Mouse (Mus musculus) kidney, embryonic 14.5 days (tissue): Measurements from ENCODE around the gene Gm4450. TPM values are rescaled to one million over a fixed set of nuclear protein-coding genes. Genes with fewer than 3 reads are reported as not detected.
A peak's percentile ranks its signal among the peaks of the same experiment; 100 is the strongest.
"Not testable (repeated sequence)": the region's sequence is repeated elsewhere in the genome, so short reads cannot be mapped to it uniquely, and the experiment has no call there.

ENCODE experiments used
- ATAC-seq: fragments of 200-750 bp; cut with Nextera tagmentation; 2 replicates; pipeline ENCODE4 v1.8.0; 2017; ENCODE audit warnings: moderate number of reproducible peaks, mild to moderate bottlenecking, moderate TSS enrichment, moderate library complexity; ENCODE audit not compliant: low FRiP score, low TSS enrichment
- H3K27ac ChIP-seq: fragments of 300-500 bp; sonication (generic); 2 replicates; pipeline ENCODE4 v1.5.1; 2014; ENCODE audit warnings: low read depth, mild to moderate bottlenecking, low read length, moderate library complexity, mixed read lengths
- H3K27me3 ChIP-seq: fragments of 300-500 bp; sonication (generic); 2 replicates; pipeline ENCODE4 v1.6.1; 2014; ENCODE audit warnings: mild to moderate bottlenecking, low read length; ENCODE audit not compliant: control insufficient read depth, insufficient read depth
- H3K36me3 ChIP-seq: fragments of 300-500 bp; sonication (generic); 2 replicates; pipeline ENCODE4 v1.6.1; 2014; ENCODE audit warnings: low read length, mixed read lengths; ENCODE audit not compliant: control insufficient read depth, insufficient read depth
- H3K4me1 ChIP-seq: fragments of 300-500 bp; sonication (generic); 2 replicates; pipeline ENCODE4 v1.6.1; 2014; ENCODE audit warnings: low read length, mixed read lengths; ENCODE audit not compliant: control insufficient read depth, insufficient read depth
- H3K4me2 ChIP-seq: fragments of 300-500 bp; sonication (generic); replicated peaks from 2 replicates; pipeline ENCODE4 v1.6.1; 2014; ENCODE audit warnings: low read depth, mild to moderate bottlenecking, low read length
- H3K4me3 ChIP-seq: fragments of 300-500 bp; sonication (generic); 2 replicates; pipeline ENCODE4 v1.5.1; 2014; ENCODE audit warnings: mild to moderate bottlenecking, low read length
- H3K9ac ChIP-seq: fragments of 300-500 bp; sonication (generic); 2 replicates; pipeline ENCODE4 v1.6.1; 2014; ENCODE audit warnings: low read depth, mild to moderate bottlenecking, low read length, moderate library complexity
- H3K9me3 ChIP-seq: fragments of 300-500 bp; sonication (generic); 2 replicates; pipeline ENCODE4 v1.6.1; 2016; ENCODE audit warnings: low read length; ENCODE audit not compliant: control insufficient read depth
- WGBS: fragments of 180-500 bp; shearing (Covaris S2); extraction: QIAGEN DNeasy Blood & Tissue Kit; methylation state at CpG from one replicate; pipeline ENCODE4 v1.1.7; 2014; 5-methylcytosine and 5-hydroxymethylcytosine counted together
- polyA plus RNA-seq: library from polyadenylated mRNA; unstranded; fragments of >200 nt; fragmentation: Nextera tagmentation; extraction: Ambion mirVana; gene quantifications from 2 replicates; pipeline ENCODE4 v1.2.1, GENCODE M21; 2014

Gm4450 gene
- 4.8 and 8.3 TPM in 2 replicates for polyA plus RNA-seq

- not testable (repeated sequence) for ATAC-seq, H3K36me3 ChIP-seq, H3K4me2 ChIP-seq, H3K27me3 ChIP-seq, H3K4me1 ChIP-seq, H3K27ac ChIP-seq, H3K9ac ChIP-seq, H3K4me3 ChIP-seq, H3K9me3 ChIP-seq
- WGBS, result no CpG with 5 or more reads among the region's 1 CpGs
Measured at GRCm38 (mm10) chr3:98457026-98457425, at the start of gene Gm4450. Gene Gm4450 (minus strand): TSS chr3:98457126.

GRCm38 (mm10) chr3:98497401-98497800, 40.5 kb upstream of the Gm4450 start:
- not testable (repeated sequence) for H3K36me3 ChIP-seq, H3K9me3 ChIP-seq, H3K9ac ChIP-seq, H3K27ac ChIP-seq, ATAC-seq, H3K4me2 ChIP-seq, H3K4me3 ChIP-seq, H3K4me1 ChIP-seq, H3K27me3 ChIP-seq

- not testable (repeated sequence) for H3K9me3 ChIP-seq, H3K27me3 ChIP-seq, H3K4me3 ChIP-seq, H3K27ac ChIP-seq, H3K36me3 ChIP-seq, H3K4me1 ChIP-seq, H3K9ac ChIP-seq, H3K4me2 ChIP-seq
- ATAC-seq, result peak; percentile 34; the same call in 1 of the 2 replicates
- no CpG with 5 or more reads among the region's 2 CpGs for WGBS
Measured at GRCm38 (mm10) chr3:98496762-98497161, 39.8 kb upstream of the Gm4450 start.

GRCm38 (mm10) chr3:98495055-98495454, 38.1 kb upstream of the Gm4450 start:
- H3K36me3 ChIP-seq, result not testable (repeated sequence)

GRCm38 (mm10) chr3:98494184-98494583, 37.3 kb upstream of the Gm4450 start:
- not testable (repeated sequence) for H3K4me2 ChIP-seq, H3K27ac ChIP-seq, H3K9ac ChIP-seq, H3K9me3 ChIP-seq, H3K36me3 ChIP-seq, H3K27me3 ChIP-seq, H3K4me3 ChIP-seq, H3K4me1 ChIP-seq
- peak; percentile 86 for ATAC-seq

More at GRCm38 (mm10) chr3:98495055-98495454, 38.1 kb upstream of the Gm4450 start:
- H3K27me3 ChIP-seq, H3K27ac ChIP-seq, H3K9me3 ChIP-seq, H3K4me3 ChIP-seq, H3K4me2 ChIP-seq, H3K9ac ChIP-seq, H3K4me1 ChIP-seq: not testable (repeated sequence)
- ATAC-seq, result peak; percentile 92

- ATAC-seq, H3K4me3 ChIP-seq, H3K9ac ChIP-seq, H3K9me3 ChIP-seq, H3K27me3 ChIP-seq, H3K4me1 ChIP-seq, H3K27ac ChIP-seq, H3K36me3 ChIP-seq, H3K4me2 ChIP-seq: not testable (repeated sequence)
Measured at GRCm38 (mm10) chr3:98471499-98471898, 14.6 kb upstream of the Gm4450 start.

- not testable (repeated sequence) for H3K27me3 ChIP-seq, H3K4me3 ChIP-seq, H3K27ac ChIP-seq, H3K4me1 ChIP-seq, H3K9ac ChIP-seq, ATAC-seq, H3K9me3 ChIP-seq, H3K4me2 ChIP-seq, H3K36me3 ChIP-seq
- no CpG with 5 or more reads among the region's 1 CpGs for WGBS
Measured at GRCm38 (mm10) chr3:98471057-98471456, 14.1 kb upstream of the Gm4450 start.

GRCm38 (mm10) chr3:98469323-98469722, 12.4 kb upstream of the Gm4450 start:
- WGBS, result 50% methylated on average over 1 of the region's 2 CpGs

GRCm38 (mm10) chr3:98453786-98454185, 3.1 kb downstream of the Gm4450 start:
- 94% methylated on average over 4 of the region's 5 CpGs for WGBS
- not testable (repeated sequence) for H3K36me3 ChIP-seq, H3K27me3 ChIP-seq, H3K4me1 ChIP-seq, H3K4me3 ChIP-seq, H3K27ac ChIP-seq, ATAC-seq, H3K9me3 ChIP-seq, H3K4me2 ChIP-seq, H3K9ac ChIP-seq

More at GRCm38 (mm10) chr3:98469323-98469722, 12.4 kb upstream of the Gm4450 start:
- not testable (repeated sequence) for H3K4me3 ChIP-seq, H3K27ac ChIP-seq, H3K4me1 ChIP-seq, H3K9me3 ChIP-seq, H3K36me3 ChIP-seq, H3K4me2 ChIP-seq, H3K9ac ChIP-seq, ATAC-seq, H3K27me3 ChIP-seq

GRCm38 (mm10) chr3:98443924-98444323, 13.0 kb downstream of the Gm4450 start:
- ATAC-seq, H3K9me3 ChIP-seq, H3K36me3 ChIP-seq, H3K9ac ChIP-seq, H3K4me2 ChIP-seq, H3K27me3 ChIP-seq, H3K4me1 ChIP-seq, H3K27ac ChIP-seq, H3K4me3 ChIP-seq: not testable (repeated sequence)
- WGBS, result 83% methylated on average over 1 of the region's 1 CpGs
